Mouse (Mus musculus): ENCODE data around the gene Ddc. TPM values are rescaled to one million over a fixed set of nuclear protein-coding genes. Genes with fewer than 3 reads are reported as not detected.

The Ddc gene
- total and polyA plus RNA-seq, 3 experiments, result 0.17 to 0.33 TPM; not detected in 1

DNA sequence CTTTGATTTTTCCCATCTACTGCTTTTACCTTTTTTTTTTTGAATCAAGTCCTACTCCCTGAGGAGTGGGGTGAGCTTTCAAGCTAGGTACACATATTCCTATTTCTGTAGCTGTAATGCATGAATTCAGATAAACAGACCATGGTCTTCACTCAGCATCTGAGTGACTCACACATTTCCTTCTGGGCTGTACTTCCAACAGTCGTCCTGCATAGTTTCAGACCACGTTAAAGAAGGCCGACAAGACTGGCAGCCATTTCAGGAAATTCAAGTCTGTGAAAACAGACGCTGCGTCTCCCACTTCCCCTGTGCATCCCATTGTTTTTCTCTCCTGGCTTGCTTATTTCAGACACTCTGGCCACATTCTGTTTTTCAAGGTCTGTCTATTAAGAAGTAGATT lies 31.2 kb downstream of the Ddc start:
- Histone ChIP-seq H3K4me3 (replicated peaks in 1 of 3; ENCODE audit: low read depth in 2 of 3, low read length in 2 of 3, poor library complexity in 1 of 3) (no peak overlapping the region), H3K9ac (ENCODE audit: insufficient read depth, low read depth) (no peak overlapping the region), H3K4me1 (ENCODE audit: control insufficient read depth in 1 of 2, insufficient read depth in 2 of 2) (peaks cover 0 to 9% of the 10 kb centered on the region in 2 experiments; a peak in 2 of 4 replicates), H3K4me2 (ENCODE audit: insufficient read depth, low read depth, poor library complexity, severe bottlenecking) (no peak overlapping the region), H3K27me3 (replicated peaks) (no peaks in the 10 kb centered on the region), H3K36me3 (replicated peaks in 1 of 2; ENCODE audit: control insufficient read depth in 1 of 2, insufficient read depth in 1 of 2, low read length in 1 of 2) (no peaks in the 10 kb centered on the region), H3K79me2 (replicated peaks; ENCODE audit: control insufficient read depth, extremely low read depth, insufficient read depth, poor library complexity, severe bottlenecking) (no peaks in the 10 kb centered on the region), H3K27ac (ENCODE audit: insufficient read depth, low read depth) (no peak overlapping the region), H3K9me3 (replicated peaks; ENCODE audit: low read length) (no peaks in the 10 kb centered on the region)
- in situ Hi-C loops (cut with MboI; ENCODE audit: low pct_ligation_motif_present, low pct_unique_long_range_greater_than_20kb, low sequenced_read_pairs), result no loop called here
- DNase-seq (ENCODE audit: extremely low read depth), result no peak
- dilution Hi-C loops (cut with MboI; ENCODE audit: extremely low pct_ligation_motif_present, extremely low pct_unique_long_range_greater_than_20kb, low sequenced_read_pairs), result no loop called here
- TF ChIP-seq IRF4 (IDR thresholded peaks at IDR 0.05; ENCODE audit: low read depth, low read length) (no peak), E2F4 (IDR thresholded peaks at IDR 0.05; ENCODE audit: insufficient replicate concordance, low read depth, low read length) (no peak), SMC3 (IDR thresholded peaks at IDR 0.05; ENCODE audit: low read depth, low read length) (no peak), ZMIZ1 (IDR thresholded peaks at IDR 0.05; ENCODE audit: low read depth, low read length) (no peak), EP300 (IDR thresholded peaks at IDR 0.05; ENCODE audit: low read length) (no peak), ZKSCAN1 (IDR thresholded peaks at IDR 0.05; ENCODE audit: borderline replicate concordance, low read depth, low read length) (no peak), ZNF384 (IDR thresholded peaks at IDR 0.05; ENCODE audit: low read depth, low read length) (no peak), POLR2A (IDR thresholded peaks at IDR 0.05; ENCODE audit: low read depth, low read length) (no peak), CHD2 (IDR thresholded peaks at IDR 0.05; ENCODE audit: low read length) (no peak), MAZ (IDR thresholded peaks at IDR 0.05; ENCODE audit: low read depth, low read length) (no peak), RAD21 (IDR thresholded peaks at IDR 0.05; ENCODE audit: low read depth, low read length) (no peak), ZC3H11A (IDR thresholded peaks at IDR 0.05; ENCODE audit: low read depth, low read length) (no peak), KAT2A (IDR thresholded peaks at IDR 0.05; ENCODE audit: insufficient replicate concordance, low read length) (no peak), MXI1 (IDR thresholded peaks at IDR 0.05; ENCODE audit: low read depth, low read length) (no peak), NRF1 (IDR thresholded peaks at IDR 0.05; ENCODE audit: low read depth, low read length) (no peak), RCOR1 (conservative IDR thresholded peaks at IDR 0.05; ENCODE audit: low read depth, low read length) (no peak)

DNA sequence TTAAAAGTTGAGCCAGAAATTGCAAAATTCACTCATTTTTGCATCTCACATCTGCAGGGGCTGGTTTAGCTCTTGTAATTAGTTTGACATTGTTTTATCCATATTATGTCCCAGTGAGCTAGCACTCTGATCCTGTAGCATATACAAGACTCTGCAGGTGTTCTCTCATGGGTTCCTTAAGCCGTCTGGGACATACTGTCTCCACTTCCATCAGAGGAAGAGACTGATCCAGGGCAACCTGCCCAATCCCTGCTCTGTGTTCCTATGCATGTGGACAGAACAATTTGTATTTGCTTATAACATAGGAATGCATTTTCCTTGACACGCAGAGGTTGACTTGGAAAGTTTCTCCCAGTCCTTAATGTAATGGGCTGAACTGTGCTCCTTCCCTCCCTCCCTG lies 32.8 kb downstream of the Ddc start:
- Histone ChIP-seq H3K9me3 (replicated peaks; ENCODE audit: low read length) (no peaks in the 10 kb centered on the region), H3K4me2 (ENCODE audit: insufficient read depth, low read depth, poor library complexity, severe bottlenecking) (no peak overlapping the region), H3K79me2 (replicated peaks; ENCODE audit: control insufficient read depth, extremely low read depth, insufficient read depth, poor library complexity, severe bottlenecking) (no peaks in the 10 kb centered on the region), H3K27ac (ENCODE audit: insufficient read depth, low read depth) (no peak overlapping the region), H3K4me1 (ENCODE audit: control insufficient read depth in 1 of 2, insufficient read depth in 2 of 2) (peaks cover 0 to 5% of the 10 kb centered on the region in 2 experiments; a peak in 2 of 4 replicates), H3K4me3 (replicated peaks in 1 of 3; ENCODE audit: low read depth in 2 of 3, low read length in 2 of 3, poor library complexity in 1 of 3) (no peak overlapping the region), H3K27me3 (replicated peaks) (no peaks in the 10 kb centered on the region), H3K9ac (ENCODE audit: insufficient read depth, low read depth) (no peak overlapping the region), H3K36me3 (replicated peaks in 1 of 2; ENCODE audit: control insufficient read depth in 1 of 2, insufficient read depth in 1 of 2, low read length in 1 of 2) (no peaks in the 10 kb centered on the region)
- in situ Hi-C loops (cut with MboI; ENCODE audit: low pct_ligation_motif_present, low pct_unique_long_range_greater_than_20kb, low sequenced_read_pairs) (no loop called here), dilution Hi-C loops (cut with MboI; ENCODE audit: extremely low pct_ligation_motif_present, extremely low pct_unique_long_range_greater_than_20kb, low sequenced_read_pairs) (no loop called here)
- TF ChIP-seq USF1 (IDR thresholded peaks at IDR 0.05; ENCODE audit: low read depth, low read length), result no peak
- TF ChIP-seq POLR2AphosphoS2 (IDR thresholded peaks at IDR 0.05; ENCODE audit: low read depth, low read length), result no peak
- no peak for TF ChIP-seq UBTF (IDR thresholded peaks at IDR 0.05; ENCODE audit: low read depth, low read length)
- TF ChIP-seq NELFE (IDR thresholded peaks at IDR 0.05; ENCODE audit: low read depth, low read length), result no peak
- no peak for TF ChIP-seq MYC (IDR thresholded peaks at IDR 0.05; ENCODE audit: low read depth, low read length)
- DNase-seq (ENCODE audit: extremely low read depth), result no peak

Measured in CH12.LX (cell line).